Mouse (Mus musculus): ENCODE data around the gene Gjb5.

The Gjb5 gene

GRCm38 (mm10) chr4:127349560-127350300 lies 8.3 kb downstream of the Gjb5 start:
- DNase-seq (ENCODE audit: low spot score in 2 of 2), result no peak

GRCm38 (mm10) chr4:127345000-127345399 lies 13.0 kb downstream of the Gjb5 start:
- DNase-seq (ENCODE audit: low spot score in 2 of 2), result no peak

DNA sequence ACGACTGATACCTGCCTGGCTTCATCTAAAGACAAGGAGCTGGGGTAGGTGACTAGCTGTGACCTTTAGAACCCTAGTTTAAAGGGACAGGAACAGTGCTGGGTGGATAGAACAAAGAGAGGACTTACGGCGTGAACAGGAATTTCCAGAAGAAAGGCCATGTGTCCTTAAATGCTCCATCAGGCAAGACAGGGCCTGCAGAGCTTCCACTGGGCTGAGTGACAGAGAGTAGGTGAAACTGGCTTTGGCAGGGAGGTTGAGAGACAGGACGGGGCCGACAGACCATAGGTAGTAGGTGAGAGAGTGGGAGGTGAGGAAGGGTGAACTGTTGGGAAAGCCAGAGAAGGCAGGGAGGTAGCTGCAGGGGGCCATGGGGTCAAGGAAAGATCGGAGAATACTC lies 16.6 kb downstream of the Gjb5 start:
- DNase-seq (ENCODE audit: low spot score in 2 of 2), result no peak

- DNase-seq (ENCODE audit: low spot score in 2 of 2), result no peak
These were observed 20.3 kb downstream of the Gjb5 start for GRCm38 (mm10) chr4:127337668-127338067.

- peak in 1 of 2 experiments; percentile 3 for DNase-seq (ENCODE audit: low spot score in 2 of 2)
These were observed 23.0 kb downstream of the Gjb5 start for GRCm38 (mm10) chr4:127334870-127335504.

GRCm38 (mm10) chr4:127331171-127331570 lies 26.8 kb downstream of the Gjb5 start:
- no peak for DNase-seq (ENCODE audit: low spot score in 2 of 2)

DNA sequence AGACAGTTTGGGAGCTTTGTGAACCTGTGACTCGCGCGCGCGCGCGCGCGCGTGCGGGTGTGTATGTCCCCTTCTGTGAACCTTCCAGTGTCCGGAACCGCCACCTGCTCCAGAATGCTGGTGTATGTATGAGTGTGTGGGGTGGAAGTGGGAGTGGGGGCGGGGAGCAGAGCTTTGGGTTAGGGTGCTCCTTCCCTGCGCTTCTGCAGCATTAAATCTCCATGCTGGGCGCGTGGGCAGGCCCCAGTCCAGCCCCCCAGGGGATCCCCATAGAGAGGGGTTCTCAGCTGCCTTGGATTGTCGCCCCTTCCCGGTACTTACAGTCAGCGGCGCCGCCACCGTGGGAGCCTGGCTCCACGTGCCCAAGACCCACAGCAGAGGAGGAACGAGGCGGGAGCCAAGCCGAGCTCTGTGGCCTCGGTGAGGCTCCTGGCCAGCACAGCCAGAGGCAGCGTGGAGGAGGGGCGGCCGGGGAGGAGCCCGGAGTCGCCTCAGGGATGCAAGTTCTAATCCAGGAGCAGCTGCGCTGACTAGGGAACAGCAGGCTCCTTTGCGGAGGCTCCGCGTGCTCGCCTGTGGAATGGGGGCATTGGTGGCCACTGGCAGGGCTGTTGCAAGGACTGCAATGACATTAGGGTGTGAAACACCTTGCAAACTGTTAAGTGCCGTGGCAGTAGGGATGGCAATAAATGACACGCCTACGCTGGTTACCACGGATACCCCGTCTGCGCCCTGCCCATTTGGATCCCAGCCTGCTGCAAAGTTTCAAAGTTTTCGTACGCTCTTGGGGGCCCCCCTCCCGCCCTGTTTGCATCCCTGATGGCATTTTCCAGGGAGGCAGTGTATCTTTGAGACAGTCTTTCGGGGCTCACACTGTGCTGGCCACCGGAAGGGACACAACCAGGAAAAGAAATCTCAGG lies 27.5 kb downstream of the Gjb5 start, which contains the start of gene Gjb3:
TSS of gene Gjb3 (minus strand) at position 664 of the 920 bp plus-strand sequence.
- no peak for DNase-seq (ENCODE audit: low spot score in 2 of 2)

DNA sequence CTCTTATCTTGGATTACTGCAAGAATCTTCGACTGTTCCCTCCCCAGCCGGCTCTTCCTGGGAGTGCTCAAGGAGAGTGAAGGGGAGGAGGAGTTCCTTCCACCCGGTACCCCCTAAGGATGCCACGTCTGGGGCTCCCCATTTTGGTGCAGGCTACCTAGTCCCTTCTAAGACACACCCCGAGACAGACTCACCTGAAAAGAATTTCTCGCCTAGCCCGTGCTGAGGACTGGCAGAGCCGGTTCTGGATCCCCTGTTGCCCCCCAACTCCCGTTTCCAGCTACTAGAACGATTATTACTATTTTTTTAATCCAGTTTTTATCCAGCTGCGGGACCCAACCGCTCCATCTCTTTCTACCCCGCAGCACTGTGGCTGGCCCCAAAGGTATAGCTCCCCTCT lies 28.2 kb downstream of the Gjb5 start:
- DNase-seq (ENCODE audit: low spot score in 2 of 2), result no peak

GRCm38 (mm10) chr4:127329046-127329445 lies 28.9 kb downstream of the Gjb5 start:
- no peak for DNase-seq (ENCODE audit: low spot score in 2 of 2)

GRCm38 (mm10) chr4:127328378-127328777 lies 29.6 kb downstream of the Gjb5 start:
- DNase-seq (ENCODE audit: low spot score in 2 of 2), result no peak

- DNase-seq (ENCODE audit: low spot score in 2 of 2), result no peak
These were observed 30.2 kb downstream of the Gjb5 start for GRCm38 (mm10) chr4:127327749-127328148.

GRCm38 (mm10) chr4:127327258-127327657 lies 30.7 kb downstream of the Gjb5 start:
- DNase-seq (ENCODE audit: low spot score in 2 of 2), result no peak

- no peak for DNase-seq (ENCODE audit: low spot score in 2 of 2)
These were observed 32.7 kb downstream of the Gjb5 start for GRCm38 (mm10) chr4:127325276-127325675.

- peak; percentile 76 to 85 for DNase-seq (ENCODE audit: low spot score in 2 of 2)
These were observed 33.2 kb downstream of the Gjb5 start for GRCm38 (mm10) chr4:127324759-127325158.

GRCm38 (mm10) chr4:127324296-127324695 lies 33.7 kb downstream of the Gjb5 start:
- DNase-seq (ENCODE audit: low spot score in 2 of 2), result no peak

DNA sequence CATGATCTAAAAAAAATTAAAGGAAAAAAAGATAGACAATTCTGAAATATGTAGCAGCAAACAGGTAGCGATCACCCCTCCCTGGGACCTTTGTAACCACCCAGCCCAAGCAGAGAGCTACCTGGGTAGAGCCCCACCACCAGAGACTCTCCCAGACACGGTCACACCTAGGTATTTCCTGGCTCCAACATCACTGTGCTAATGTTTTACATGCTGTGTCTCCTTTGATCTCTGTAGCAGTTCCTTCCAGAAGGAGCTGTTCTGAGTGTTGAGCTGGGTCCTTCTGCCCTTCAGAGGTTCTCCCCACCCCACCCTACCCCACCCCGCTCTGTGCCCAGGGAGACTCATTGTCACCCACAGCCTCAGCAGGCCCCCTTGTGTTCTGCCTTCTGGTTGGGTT lies 34.3 kb downstream of the Gjb5 start:
- DNase-seq (ENCODE audit: low spot score in 2 of 2), result no peak

DNA sequence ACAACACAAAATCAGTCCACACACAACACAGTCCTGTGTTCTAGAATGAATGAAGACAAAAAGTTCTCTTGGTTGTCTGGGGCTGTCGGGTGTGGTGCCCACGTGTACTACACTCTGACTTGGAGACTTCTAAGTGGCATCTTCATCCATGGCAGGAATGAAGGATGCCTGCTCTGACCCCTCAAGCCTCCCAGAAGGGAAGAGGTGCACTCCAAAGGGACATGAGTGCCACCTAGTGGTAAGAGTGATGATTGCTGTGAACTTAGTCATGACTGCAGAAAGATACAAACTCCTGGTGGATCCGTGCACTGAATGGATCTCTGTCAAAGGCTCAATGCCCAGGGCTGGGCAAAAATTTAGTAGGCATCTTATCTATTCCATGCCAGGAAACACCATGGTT lies 38.4 kb downstream of the Gjb5 start:
- peak in 1 of 2 experiments; percentile 77 for DNase-seq (ENCODE audit: low spot score in 2 of 2)

DNA sequence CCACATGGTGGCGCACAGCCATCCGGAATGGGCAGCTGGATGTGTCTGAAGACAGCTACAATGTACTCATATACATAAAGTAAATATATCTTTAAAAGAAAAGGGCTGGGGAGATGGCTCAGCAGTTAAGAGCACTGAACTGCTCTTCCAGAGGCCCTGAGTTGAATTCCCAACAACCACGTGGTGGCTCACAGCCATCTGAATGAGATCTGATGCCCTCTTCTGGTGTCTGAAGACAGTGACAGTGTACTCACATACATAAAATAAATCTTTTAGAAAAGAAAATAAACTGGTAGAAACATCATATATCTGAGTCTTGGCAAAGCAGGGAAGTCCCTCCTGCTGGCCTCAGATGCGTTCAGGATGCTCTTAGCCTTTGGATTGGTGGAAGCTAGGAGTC lies 40.8 kb downstream of the Gjb5 start:
- no peak for DNase-seq (ENCODE audit: low spot score in 2 of 2)

DNA sequence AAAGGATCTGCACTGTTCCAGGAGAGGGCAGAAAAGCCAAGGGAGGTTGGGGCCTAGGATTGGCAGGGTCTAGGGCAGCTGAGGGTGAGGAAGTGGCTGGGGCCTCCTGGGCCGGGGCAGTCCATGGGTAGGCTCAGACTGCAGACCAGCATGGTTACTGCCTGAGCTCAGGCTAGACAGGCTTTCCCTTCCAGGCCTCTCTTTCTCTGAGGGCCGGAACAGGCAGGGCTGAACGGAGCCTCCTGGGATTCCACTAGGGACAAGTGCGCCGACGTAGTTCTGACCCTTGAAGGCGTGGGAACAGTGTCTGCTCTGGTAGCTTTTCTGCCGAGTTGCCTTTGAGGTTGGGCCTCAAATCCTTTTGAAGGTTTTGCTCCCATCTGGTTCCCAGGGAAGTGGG lies 42.2 kb downstream of the Gjb5 start:
- DNase-seq (ENCODE audit: low spot score in 2 of 2), result no peak

DNA sequence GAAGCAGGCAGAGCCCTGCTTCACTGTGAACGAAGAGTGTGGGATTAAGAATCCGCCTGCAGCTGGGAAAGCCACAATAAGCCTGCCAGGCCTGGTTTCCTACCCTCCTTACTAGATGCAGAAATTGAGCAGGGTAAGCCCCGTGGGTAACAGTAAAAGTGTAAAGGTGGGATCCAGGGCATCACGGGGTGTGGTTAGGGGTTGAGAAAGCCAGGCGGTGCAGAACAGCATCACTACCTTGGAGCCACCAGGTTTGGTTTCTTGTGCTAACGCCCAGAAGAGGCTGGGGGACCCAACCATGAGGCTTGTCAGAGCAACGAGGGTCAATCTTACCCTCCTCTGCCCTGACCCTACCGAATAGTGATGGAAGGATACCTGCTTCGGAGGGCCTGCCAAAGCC lies 43.4 kb downstream of the Gjb5 start:
- no peak for DNase-seq (ENCODE audit: low spot score in 2 of 2)

GRCm38 (mm10) chr4:127313861-127314260 lies 44.1 kb downstream of the Gjb5 start, which contains the start of gene Gja4:
Gja4 (minus strand) TSS chr4:127314039.
- DNase-seq (ENCODE audit: low spot score in 2 of 2), result peak; percentile 49 to 61

GRCm38 (mm10) chr4:127312349-127312748 lies 45.6 kb downstream of the Gjb5 start:
- no peak for DNase-seq (ENCODE audit: low spot score in 2 of 2)
